Mouse (Mus musculus) megakaryocyte, embryonic 14.5 days (primary cell): ENCODE results near the gene 2310003L06Rik.

ENCODE experiments used
- FLI1 ChIP-seq: IDR thresholded peaks from 2 replicates; pipeline ENCODE4 v1.6.1; 2012; ENCODE audit warnings: low read length, inconsistent platforms, mixed read lengths
- GATA1 ChIP-seq: IDR thresholded peaks from 3 replicates; pipeline ENCODE4 v1.6.1; 2012; ENCODE audit warnings: mixed read lengths, low read length, inconsistent platforms, borderline replicate concordance

DNA sequence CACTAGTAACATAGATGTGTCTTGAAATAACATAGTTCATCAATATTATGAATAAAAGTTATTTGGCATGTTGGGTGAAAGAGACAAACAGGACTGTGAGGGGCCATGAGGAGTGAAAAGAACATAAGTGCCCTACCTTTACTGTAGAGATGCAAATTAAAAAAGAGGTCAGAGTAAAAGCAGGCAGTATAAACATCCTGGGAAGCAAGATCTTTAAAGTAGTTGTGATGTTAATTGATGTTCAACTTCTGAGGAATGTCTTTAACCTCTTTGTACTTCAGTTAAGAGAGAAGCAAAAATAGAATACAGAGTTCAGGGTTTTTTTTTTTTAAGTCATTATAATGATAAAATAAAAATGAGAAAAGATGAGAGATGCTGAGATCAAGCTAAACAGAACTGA is 36.0 kb downstream of the 2310003L06Rik start:
- TF ChIP-seq GATA1 (no peak), FLI1 (no peak)
